Comparison of ENCODE assay signal across 30 mouse cellular contexts in the genomic region with DNA sequence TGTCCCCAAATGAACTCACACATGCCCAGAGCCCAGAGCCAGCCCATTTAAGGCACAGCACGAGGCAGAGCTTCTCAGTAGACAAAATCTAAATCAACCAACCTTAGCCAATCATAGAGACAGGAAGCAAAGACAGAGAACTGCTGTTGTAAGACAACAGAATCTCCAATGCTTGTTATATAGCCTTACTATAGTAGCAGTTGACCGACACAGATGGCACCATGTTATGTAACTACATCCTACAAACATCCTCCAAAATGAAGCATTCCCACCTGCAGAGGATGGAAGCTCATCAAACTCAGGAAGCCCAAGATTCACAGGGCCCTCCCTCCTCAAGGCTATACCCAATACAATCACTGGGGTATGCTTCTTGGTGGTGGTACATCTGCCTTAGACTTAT. TPM values are rescaled to one million over a fixed set of nuclear protein-coding genes. Genes with fewer than 3 reads are reported as not detected.
DNase-seq lines count a peak whose midpoint lies in the region; ATAC-seq lines count a peak whose summit lies in the region.
"Had no signal": no experiment of that assay in that cellular context is flagged by ENCODE, and none has a peak within 500 bp of the region (broad histone marks: within the 10 kb centered on the region; RNA-seq: fewer than 3 reads in every experiment).

No protein-coding gene starts in this region.

- H3K4me3 ChIP-seq in forebrain, embryonic 10.5 days = no peak overlapping the region
- H3K4me3 ChIP-seq: embryonic facial prominence, embryonic 12.5 days; embryonic facial prominence, embryonic 15.5 days; forebrain, embryonic 12.5 days; forebrain, embryonic 15.5 days; gastrocnemius, adult 2 months; heart, embryonic 12.5 days; heart, embryonic 15.5 days had no signal

- WGBS in forebrain, embryonic 10.5 days = 91% methylated on average over 2 of the region's 2 CpGs

- H3K27me3 ChIP-seq in forebrain, embryonic 10.5 days (ENCODE audit: poor library complexity, severe bottlenecking) = no peaks in the 10 kb centered on the region
- H3K27me3 ChIP-seq: CH12.LX; embryonic facial prominence, embryonic 12.5 days; embryonic facial prominence, embryonic 15.5 days; forebrain, embryonic 12.5 days; forebrain, embryonic 15.5 days; heart, embryonic 12.5 days; heart, embryonic 15.5 days; Patski had no signal

- H3K9me3 ChIP-seq in forebrain, embryonic 10.5 days = no peaks in the 10 kb centered on the region
- H3K9me3 ChIP-seq: embryonic facial prominence, embryonic 12.5 days; embryonic facial prominence, embryonic 15.5 days; forebrain, embryonic 12.5 days; forebrain, embryonic 15.5 days; G1E; heart, embryonic 12.5 days; heart, embryonic 15.5 days had no signal

- ATAC-seq in frontal cortex, adult (ENCODE audit: low TSS enrichment) = peak; percentile 64; the same call in 1 of the 2 replicates
- ATAC-seq: forebrain, embryonic 15.5 days; hindbrain, postnatal 0 days; inflammation-experienced regulatory T-cells, adult 6 months; intestine, embryonic 16.5 days; Patski had no signal

- peaks cover 6% of the 10 kb centered on the region; the same call in 1 of the 2 replicates for H3K4me1 ChIP-seq in forebrain, embryonic 10.5 days
- H3K4me1 ChIP-seq: embryonic facial prominence, embryonic 12.5 days; forebrain, embryonic 15.5 days had no signal

- DNase-seq in cerebellum, adult 9-10 months = peak; percentile 46
- no peak for DNase-seq in cerebellum, postnatal 25 days
- DNase-seq in frontal cortex, postnatal 36 days (ENCODE audit: low spot score in 2 of 2) = no peak
- DNase-seq in brain, adult 2 months (ENCODE audit: low read depth, low spot score) = peak; percentile 56
- no peak for DNase-seq in forebrain, embryonic 10.5 days (ENCODE audit: extremely low spot score, low spot score)
- DNase-seq: adrenal gland, adult 2 months; adrenal gland, postnatal 14 days; B cell, adult 2 months; gastrocnemius, adult 2 months; gastrocnemius, postnatal 14 days; heart, adult 11 months; heart, postnatal 14 days; heart, postnatal 4 days had no signal

- H3K27ac ChIP-seq in forebrain, embryonic 10.5 days = no peak overlapping the region
- H3K27ac ChIP-seq: embryonic facial prominence, embryonic 12.5 days; embryonic facial prominence, embryonic 15.5 days; forebrain, embryonic 12.5 days; forebrain, embryonic 15.5 days; gastrocnemius, adult 2 months; heart, embryonic 15.5 days; hindbrain, embryonic 14.5 days; hindbrain, postnatal 0 days had no signal

- peaks cover 28% of the 10 kb centered on the region for H3K36me3 ChIP-seq in forebrain, embryonic 10.5 days (replicated peaks)
- H3K36me3 ChIP-seq: forebrain, embryonic 15.5 days had no signal

RNA-seq across cellular contexts. Expression of a gene that starts 23.6 kb away (rescaled TPM):
- 44.6 and 47.5 TPM in 2 replicates for polyA plus RNA-seq in forebrain, embryonic 10.5 days (2016; fragmentation: Nextera tagmentation; extraction: Ambion mirVana)

RNA-seq across cellular contexts. Expression of a gene that starts 45.4 kb away (rescaled TPM):
- not detected in 2 replicates for polyA plus RNA-seq in forebrain, embryonic 10.5 days (2016; fragmentation: Nextera tagmentation; extraction: Ambion mirVana)
- polyA plus RNA-seq: adrenal gland, adult 2 months; brain, embryonic 14.5 days; cerebellum, adult 2 months; embryonic facial prominence, embryonic 12.5 days; embryonic facial prominence, embryonic 15.5 days; forebrain, embryonic 12.5 days; forebrain, embryonic 15.5 days; G1E; heart, embryonic 12.5 days; heart, embryonic 15.5 days; hindbrain, embryonic 11.5 days; hindbrain, embryonic 14.5 days; hindbrain, postnatal 0 days; inflammation-experienced regulatory T-cells, adult 6 months; intestine, embryonic 16.5 days; Patski had no signal

Comparison
In these comparisons a context has a peak if more than half of its experiments do, and no peak if none do; other contexts are left out.
1. DNase-seq: peak in cerebellum, adult 9-10 months (single experiment) and brain, adult 2 months (single experiment); none in cerebellum, postnatal 25 days (0 of 2), frontal cortex, postnatal 36 days (0 of 2) and forebrain, embryonic 10.5 days (single experiment).